Mouse (Mus musculus) Muller cell, postnatal 12 days (primary cell): ENCODE results near the gene Nanos1.
A peak's percentile ranks its signal among the peaks of the same experiment; 100 is the strongest.

Experiments
- DNase-seq: peaks from one replicate; pipeline ENCODE4 v3.0.0-alpha.2; 2015; ENCODE audit errors: inconsistent ontology term

The Nanos1 gene

DNA sequence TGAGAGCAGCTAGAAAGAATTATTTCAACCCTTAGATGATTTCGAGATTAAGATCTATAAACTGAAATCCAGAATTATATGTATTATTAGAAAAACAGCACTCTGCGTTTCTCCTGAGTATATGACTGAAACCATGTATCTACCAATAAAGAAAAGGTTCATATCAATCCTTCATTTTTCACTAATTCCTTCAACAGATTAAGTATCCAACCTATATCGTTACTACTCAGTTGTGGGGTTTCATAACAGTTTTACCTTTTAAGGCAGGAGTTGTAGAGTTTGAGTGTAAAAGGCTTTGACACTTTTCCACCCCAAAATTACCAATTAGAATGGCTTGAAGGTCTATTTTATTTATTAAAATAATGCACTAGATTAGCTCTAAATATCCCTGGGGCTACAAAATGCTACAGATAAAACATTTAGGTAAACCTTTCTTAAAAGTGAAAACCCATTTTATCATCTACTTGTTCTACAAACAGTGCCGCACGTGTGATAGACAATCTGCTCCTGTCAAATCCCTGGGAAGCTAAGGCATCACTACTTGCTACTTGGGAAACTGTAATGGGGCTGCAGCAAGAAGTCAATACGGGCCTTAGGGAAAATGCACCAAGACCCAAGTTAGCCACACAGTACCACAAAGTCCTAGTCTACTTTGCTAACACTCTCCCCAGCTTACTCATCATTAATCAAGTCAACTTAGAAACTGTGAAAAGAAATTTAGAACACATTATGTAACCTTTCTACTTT lies 32.6 kb downstream of the Nanos1 start:
- peak; percentile 4 for DNase-seq

DNA sequence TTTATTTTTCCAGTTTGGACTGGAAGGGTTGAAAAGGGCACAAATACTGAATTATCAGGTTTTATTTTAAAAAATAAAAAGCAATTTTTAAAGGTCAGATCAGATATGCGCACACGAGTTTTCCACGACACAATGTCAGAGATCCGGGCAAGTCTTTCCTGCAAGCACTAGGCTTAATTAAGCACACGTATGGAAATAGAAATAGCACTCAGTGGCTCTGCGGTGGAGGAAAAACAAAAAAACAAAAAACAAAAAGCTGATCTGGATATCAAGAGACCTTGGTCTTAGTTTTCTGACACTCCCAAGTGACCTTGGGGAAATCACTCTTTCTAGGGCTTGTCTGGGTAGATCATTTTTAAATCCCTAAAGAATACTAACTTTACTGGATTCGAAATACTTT lies 33.7 kb downstream of the Nanos1 start:
- no peak for DNase-seq

DNA sequence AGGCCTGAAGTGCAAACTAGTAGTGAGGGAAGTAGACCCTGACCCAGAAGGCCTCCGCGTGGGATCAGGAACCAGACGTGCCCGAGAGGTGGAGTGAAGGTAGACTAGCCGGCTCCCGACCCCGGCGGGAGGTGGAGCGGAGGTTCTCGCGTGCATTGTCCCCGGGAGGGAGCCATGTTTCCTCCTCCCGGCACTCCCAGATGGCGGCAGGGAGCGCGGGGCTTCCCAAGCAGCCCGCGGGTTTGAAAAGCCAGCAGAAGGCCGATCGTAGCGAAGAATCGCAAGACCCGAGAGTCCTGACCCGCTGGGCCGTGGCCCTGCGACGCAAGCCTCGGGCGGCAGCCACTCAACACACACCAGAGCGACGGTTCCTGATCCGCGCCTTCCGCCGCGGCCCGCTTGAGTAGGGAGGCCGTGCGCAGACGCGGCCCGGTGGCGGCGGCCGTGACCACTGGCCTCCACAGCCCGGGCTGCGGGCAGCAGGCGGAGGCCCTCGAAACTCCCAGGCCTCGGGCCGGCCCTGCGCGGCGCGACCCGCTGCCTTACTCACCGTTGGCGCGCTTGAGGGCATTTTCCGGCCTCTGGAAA lies 34.2 kb downstream of the Nanos1 start:
- peak; percentile 73 for DNase-seq

DNA sequence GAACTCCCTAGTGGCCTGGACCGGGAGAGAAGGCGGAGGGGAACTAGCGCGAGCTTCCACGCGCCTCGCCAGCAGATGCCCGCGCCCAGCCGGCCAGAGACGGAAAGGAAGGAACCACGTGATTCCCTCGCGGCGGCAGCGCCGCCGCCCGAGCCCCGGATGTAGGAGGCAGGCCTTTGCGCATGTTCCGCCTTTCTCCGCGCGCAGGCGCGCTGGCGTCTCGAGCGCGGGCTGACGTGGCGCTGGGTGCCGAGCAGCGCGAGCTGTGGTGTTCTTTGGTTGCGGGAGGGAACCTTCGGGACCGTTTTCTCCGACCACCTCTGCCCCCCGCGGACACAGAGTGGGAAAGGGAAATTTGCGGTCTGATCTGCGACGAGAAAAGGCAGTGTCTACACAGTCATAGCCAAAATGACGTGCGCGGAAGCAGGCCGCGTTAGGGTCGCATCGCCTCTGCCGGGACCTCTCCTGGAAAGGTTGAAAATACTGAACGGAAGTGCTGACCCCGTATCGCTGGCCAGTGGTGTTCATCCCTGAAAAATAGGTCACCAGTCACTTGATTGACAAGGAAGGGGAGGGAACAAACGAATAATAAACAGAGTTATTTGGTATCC lies 34.9 kb downstream of the Nanos1 start, which contains the start of gene Eif3a:
Eif3a (minus strand) TSS at position 108 of the 611 bp plus-strand sequence.
- DNase-seq, result peak; percentile 97

DNA sequence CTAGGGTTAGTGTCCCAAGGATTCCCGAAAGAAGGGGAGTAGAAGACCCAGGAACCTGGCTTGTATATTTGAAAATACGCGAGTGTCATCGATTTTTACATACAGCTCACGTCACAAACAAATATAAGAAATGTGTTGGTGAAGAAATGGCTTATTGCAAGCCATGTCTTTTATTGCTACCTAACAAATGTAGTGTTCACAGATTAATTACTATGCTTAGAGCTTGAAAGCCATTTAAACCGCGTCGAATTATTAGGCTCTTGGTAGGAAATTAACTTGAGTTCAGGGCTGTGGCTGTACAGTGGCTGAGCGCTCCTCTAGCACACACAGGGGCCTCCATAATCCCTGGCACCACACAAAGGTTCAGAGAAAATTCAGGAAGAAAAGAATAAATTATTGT lies 35.4 kb downstream of the Nanos1 start:
- DNase-seq, result no peak

DNA sequence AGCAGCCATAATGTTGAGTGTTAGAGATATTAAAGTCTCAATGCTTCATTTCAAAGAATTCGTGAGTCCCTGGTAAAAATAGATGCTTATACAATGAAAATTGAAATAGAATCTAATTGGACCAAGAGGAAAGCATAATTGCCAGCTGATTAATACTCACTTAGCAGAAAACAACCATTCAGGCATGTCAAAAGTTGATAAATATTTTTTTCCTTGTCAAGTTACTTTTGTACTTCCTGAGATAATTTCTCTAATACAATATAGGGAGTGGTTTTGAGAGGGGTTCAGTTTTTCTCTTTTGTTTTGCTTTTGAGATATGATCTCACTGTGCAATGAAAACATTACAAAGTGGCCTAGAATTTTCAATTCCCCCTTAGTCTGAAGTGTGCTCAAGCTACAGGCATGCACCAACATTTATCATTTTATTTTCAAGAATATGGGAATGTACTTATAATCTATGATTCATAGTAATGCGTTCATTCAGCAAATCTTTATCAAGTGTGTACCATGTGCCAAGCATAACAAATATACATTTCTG lies 37.5 kb downstream of the Nanos1 start:
- no peak for DNase-seq

DNA sequence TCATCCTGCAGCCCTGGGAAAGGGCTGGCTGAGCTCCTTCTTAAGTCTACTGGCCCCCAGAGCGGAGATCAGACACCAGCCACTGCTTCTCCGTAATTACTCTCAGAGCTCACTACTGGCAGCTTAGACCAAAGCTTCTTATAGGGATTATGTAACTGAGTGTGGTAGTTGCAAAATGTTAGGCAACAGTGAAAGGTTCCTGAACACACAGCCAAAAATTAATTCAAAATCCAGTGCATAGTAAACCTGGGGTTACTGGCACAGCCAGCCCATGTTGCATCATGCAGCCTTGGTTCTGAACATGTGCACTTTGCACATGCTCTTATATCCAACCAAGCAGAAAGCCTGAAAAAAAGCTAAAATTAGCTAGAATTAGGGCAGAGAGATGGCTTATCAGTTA lies 39.5 kb downstream of the Nanos1 start:
- no peak for DNase-seq

DNA sequence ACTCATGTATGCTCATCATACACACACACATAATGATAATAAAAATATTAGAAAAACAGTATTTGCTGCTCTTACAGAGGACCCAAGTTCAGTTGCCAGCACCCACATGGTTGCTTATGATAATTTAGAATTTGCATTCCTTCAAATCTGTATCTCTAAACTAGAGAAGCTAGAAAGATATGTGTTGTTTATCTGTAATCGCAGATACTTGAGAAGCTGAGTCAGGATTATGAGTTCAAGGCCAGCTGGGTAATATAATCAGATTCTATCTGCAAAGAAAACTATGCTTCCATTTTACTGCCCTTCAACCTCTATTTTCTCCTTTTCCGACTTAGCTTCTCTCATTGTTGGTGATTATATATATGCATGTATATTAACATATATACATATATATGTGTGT lies 41.6 kb downstream of the Nanos1 start:
- no peak for DNase-seq

DNA sequence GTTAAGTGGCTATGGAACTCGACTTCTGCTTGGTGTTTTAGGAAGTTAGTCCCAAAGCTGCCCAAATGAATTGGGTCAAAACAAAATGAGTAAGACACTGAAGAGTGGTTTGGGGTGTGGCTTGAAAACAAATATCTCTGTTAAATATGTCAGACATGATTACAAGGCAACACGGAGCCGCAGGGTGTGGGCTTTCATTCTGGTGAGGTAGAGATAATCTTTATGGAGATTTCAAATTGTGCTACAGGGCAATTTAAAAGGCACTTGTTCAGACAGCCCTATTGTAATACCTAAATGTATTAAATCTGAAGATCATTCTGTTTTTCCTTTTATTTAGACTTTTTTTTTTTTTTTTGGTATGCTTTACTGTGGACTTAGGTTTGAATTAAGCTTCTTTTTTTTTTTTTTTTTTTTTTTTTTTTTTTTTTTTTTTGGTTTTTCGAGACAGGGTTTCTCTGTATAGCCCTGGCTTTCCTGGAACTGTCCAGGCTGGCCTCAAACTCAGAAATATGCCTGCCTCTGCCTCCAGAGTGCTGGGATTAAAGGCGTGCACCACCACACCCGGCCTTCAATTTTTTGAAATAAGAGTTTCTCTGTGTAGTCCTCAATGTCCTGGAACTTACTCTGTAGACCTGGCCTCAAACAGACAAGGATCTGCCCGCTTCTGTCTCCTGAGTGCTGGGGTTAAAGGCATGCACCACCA lies 44.2 kb downstream of the Nanos1 start:
- no peak for DNase-seq

DNA sequence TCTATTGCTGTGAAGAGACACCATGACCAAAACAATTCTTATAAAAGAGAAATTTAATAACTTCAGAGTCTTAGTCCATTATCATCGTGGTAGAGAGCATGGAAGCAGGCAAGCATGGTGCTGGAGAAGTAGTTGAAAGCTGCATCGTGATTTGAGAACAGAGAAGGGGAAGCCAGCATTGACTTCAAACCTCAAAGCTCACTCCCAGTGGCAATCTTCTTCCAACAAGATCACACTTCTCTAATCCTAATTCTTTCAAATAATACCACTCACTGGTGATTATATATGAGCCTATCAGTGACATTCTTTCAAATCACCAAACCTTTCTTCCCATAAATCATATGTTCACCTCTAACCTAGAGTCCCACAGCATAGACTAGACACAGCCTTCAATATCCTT lies 49.1 kb downstream of the Nanos1 start:
- DNase-seq, result no peak
